Mouse (Mus musculus): Measurements from ENCODE around the gene Akr1b3.
A peak's percentile ranks its signal among the peaks of the same experiment; 100 is the strongest.

The Akr1b3 gene

DNA sequence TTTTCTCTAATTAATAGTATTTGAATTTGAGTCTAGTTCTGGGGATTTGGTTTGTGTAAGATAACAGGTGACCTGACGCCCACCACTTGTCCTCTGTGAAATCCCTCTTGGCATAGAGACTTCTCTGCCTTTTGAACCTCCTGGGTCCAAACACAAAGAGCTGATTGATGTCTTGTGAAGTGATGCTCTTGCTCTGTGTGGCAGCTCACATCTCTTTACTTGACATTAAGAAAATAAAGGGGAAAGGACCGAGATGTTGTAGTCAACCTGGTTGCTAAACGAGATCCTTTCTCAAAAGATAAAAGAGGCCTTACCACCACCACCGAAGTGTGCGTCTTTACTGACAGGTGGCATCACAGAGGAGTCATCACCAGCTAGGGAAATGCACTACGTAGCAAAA, 1.4 kb upstream of the Akr1b3 start:
- no peak for DNase-seq

- DNase-seq = peak; percentile 27 to 39
Measured at GRCm38 (mm10) chr6:34318172-34318571, 894 bp upstream of the Akr1b3 start.

DNA sequence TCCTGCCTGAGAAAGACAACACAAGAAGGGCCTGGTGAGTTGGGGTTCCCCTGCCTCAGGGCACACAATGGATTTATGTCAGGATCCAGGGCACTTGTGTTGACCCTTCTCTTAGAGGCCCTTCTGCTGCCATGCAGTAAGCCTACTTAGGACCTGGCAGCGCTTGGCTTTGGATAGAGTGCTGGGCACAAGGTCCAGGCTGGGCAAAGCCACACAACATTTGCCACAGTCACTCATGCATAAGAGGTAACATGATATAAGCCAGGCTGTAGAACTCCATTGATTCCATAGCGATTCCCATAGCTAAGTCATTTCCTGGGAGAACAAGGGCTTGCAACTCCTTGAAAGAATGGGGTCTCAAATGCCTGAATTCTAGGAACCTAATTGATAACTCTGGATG, 3.4 kb downstream of the Akr1b3 start:
- DNase-seq = no peak

- peak in 1 of 2 experiments; percentile 23 for DNase-seq
Measured at GRCm38 (mm10) chr6:34313386-34313785, 3.9 kb downstream of the Akr1b3 start.

- no peak for DNase-seq
Measured at GRCm38 (mm10) chr6:34310023-34310595, 7.2 kb downstream of the Akr1b3 start.

- DNase-seq = peak; percentile 21 to 42
Measured at GRCm38 (mm10) chr6:34309526-34309925, 7.8 kb downstream of the Akr1b3 start.

DNA sequence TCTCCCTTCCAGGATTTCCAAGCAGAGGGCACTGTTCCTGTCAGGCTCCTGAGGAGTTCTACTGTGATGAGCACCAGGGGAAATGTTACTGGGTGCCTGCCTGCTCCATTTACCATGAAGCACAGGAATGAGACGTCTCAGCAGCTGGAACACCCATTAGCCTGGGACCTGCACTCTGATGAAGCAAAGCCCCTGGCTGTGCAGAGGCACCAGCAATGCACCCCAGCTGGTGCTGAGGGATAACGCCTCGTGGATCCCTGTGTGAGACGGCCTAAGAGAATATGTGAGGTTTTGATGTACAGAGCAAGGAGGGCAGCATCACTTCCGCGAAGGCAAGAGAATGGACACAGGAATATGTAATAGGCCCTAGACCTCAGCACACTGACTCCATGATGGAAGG, 10.5 kb downstream of the Akr1b3 start:
- no peak for DNase-seq

DNA sequence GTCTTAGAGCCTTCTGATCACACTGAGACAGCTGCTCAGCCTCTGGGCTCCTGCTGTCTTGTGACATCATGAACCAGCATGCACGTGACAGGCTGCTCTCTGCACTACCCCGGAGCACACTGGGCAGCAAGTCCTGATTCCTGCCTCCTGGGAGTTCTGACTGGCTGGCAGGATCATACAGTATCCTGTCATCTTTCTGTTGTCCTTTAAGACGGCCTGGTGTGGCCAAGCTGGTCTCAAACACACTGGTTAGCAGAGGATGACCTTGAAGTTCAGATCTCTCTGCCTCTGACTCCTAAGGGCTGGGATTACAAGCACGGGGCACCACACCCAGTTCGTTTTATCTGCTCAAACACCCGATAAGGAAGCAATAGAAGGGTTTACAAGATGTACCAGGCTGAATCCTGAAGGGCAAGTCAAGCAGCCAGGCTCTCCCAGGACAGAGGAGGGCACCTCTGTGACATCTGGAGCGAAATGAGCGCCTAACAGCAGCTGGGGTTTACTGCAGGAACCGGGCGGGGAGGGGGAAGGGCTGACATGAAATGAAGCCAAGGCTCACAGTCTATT, 12.5 kb downstream of the Akr1b3 start:
- DNase-seq = peak; percentile 20 to 33

GRCm38 (mm10) chr6:34297055-34297454, 20.2 kb downstream of the Akr1b3 start:
- no peak for DNase-seq

DNA sequence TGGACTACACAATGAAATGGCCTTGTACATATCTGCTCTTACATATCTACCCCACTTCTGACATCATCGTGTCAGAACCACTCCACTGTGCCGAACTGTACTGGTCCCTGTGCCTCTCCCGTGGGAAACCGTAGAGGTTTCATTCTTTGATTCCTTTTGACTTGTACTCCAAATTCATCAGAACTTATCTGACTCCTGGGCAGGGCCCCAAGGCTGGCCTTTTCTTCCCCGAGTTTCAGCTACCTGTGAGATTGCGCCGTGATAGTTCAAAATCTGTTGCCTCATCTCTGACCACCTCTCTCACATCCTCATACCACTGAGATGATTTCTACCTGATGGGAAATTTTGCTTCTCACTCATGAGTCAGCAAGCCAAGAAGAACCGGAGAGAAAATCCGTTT, 21.8 kb downstream of the Akr1b3 start:
- no peak for DNase-seq

DNA sequence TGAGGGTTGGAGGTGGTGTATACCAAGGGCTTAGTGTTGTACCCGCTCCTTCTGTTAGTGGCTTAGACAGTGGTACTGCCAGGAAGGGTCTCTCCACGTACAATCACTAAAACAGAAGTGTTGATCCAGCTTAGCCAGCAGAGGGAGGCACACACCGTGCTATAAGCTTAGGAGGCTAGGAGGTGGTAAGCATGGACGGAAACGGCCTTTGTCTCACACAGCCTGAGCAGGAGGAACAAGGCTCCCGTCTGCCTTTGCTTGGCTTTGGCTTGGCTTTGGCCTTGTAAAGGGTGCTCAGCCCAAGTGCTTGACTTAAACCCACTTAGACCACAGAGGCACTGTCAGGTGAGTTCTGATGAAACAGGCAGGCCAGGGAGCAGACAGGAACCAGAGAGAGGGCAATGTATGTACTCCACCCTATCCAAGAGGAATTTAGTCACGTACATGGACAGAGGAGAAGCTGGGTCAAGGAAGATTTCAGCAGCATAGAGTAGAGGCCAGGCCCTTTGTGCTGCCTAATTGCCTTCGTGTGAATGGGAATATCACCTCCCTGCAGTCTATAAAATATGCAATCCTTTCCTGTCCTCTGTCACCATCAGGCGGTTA, 24.3 kb downstream of the Akr1b3 start:
- peak; percentile 68 to 73 for DNase-seq

DNA sequence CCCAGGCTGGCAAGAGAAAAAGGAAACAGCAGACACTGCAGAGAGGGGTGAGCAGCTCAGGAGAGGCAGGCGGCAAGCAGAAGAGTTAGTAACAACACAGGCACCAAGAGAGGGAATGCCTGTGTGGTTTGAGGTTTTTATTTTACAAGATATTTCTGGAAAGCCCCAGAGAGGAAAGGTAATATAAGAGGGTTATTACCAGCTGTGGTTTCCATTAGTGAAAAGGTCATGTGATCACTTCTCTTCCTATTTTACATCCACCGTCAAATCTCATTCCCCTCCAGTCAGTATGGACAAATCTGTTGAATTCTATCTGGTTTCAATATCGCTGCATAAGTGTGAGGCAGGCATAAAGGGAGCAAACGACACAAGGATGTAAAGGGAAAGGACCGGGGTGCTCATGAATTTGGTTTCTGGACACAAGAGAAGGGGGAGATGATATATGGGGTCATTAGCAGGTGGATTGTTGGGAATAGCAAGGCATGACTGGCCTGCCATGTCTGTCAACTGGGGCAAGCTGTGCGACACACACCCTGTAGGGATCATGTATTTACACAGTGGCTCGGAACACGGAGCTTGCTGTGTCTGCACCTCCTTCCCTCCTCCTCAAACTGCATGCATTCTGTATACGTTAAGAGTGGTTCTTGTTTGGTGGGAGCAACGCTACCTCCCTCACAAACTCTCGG, 24.9 kb downstream of the Akr1b3 start:
- no peak for DNase-seq

GRCm38 (mm10) chr6:34290681-34291080, 26.6 kb downstream of the Akr1b3 start:
- no peak for DNase-seq

- DNase-seq = no peak
Measured at GRCm38 (mm10) chr6:34290091-34290490, 27.2 kb downstream of the Akr1b3 start.

DNA sequence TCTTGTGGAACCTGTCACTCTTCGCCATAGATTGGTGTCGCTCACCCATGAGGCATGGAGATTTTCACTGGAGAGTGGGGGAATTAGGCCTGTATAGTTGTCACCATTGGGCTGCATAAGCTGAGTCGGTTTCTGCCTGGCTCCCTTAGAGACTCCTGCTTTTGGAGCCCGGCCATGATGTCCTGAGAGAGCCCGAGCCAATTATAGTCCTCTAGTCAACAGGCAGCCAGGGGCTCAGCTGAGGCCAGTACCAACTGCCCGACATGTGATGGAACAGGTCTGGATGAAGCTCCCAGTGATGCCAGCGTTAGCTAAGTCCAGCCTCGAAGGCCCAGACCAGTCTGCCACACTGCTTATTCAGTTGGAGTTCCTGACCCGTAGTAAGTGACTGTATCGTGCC, 29.2 kb downstream of the Akr1b3 start:
- DNase-seq = no peak

DNA sequence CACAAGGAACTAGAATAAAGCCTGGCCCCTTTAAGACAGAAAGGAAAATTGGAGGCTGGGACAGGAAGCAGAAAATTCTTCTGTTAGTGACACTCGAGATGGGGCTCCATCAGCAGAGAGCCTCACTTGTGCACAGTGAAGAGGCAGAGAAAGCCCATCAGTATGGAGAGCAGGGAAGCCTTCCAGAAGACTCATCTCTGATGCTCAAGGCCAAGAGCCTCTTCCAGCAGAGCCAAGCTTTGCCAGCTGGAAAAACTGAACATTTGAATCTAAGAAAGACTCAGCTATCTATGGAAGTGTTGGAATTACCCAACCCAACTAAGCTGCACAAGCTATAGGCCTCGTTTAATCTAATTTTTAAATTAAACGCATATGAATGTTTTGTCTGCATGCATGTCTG, 30.4 kb downstream of the Akr1b3 start:
- DNase-seq = no peak

DNA sequence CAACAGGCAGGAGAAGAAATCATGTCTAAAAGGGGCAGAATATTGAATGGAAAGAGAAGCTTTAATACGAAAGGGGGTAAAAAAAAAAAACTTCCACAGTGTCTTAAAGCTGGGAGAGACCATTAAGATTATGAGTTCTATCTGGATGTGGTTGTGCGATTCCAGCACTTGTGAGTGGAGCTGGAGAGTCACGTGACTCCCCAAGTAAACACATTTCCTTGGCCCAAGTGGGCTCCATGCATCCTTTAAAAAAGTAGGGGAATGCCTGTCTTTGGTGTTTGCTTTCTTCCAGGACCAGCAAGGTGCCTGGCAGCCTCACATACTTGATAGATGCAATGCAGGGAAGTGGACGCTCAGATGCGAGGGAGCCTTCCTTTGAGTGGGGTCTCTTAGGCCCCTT, 38.9 kb downstream of the Akr1b3 start:
- no peak for DNase-seq

DNA sequence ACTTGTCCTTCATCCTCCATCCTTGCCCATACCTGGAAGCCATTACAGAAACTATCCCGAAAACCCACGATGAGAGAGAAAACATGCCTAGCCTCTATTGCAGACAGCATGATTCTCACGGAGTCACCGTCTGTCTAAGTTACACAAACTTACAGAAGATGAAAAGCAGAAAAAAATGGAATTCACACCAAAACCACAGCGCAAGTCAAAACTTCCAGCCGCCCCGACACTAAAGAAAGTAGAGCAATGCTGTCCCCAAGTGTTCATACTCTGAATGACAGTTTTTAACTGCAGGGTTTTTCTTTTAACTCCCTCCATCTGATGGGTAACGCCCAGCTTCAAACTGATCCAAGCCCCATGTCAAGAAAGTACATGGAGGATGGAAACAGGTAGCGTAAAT, 39.6 kb downstream of the Akr1b3 start:
- DNase-seq = peak in 1 of 2 experiments; percentile 44

GRCm38 (mm10) chr6:34274346-34274745, 42.9 kb downstream of the Akr1b3 start:
- peak; percentile 31 to 39 for DNase-seq

DNA sequence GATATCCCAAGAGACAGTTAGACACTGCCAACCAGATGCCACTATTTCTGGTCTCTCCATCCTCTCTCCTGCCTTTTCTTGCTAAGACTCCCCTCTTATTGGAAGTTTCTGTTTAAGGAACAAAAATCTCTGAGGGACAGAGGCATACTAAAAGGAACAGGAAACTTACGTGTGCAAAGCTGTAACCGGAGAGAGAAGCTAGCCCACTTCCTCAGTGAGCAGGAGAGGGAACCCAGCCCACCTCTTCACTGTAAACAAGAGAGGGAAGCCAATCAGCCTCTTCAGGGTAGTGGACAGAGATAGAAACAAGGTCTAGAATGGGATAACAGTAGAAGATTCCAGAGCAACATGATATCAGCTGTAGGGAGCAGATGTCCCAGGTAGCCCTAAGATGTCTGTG, 44.2 kb downstream of the Akr1b3 start:
- DNase-seq = no peak

DNA sequence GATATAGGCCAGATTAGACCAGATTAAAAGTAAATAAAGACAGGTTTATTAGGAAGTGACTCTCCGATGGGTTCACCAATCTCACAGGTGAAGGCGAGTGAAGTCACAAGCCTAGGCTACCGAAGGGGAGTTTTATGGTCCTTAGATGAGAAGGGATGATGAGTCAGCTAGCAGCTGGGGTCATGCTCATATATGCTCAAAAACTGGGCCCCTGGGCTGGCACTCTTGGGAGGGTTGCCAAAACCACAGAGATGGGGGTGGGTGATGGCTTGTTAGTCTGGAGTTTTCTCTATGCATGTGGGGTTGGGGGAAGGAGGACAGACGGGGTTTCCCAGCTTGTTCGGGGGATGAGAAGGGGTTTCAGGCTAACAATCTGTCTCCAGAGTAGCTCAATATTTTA, 44.8 kb downstream of the Akr1b3 start:
- DNase-seq = no peak

GRCm38 (mm10) chr6:34270717-34271116, 46.6 kb downstream of the Akr1b3 start:
- DNase-seq = no peak

DNA sequence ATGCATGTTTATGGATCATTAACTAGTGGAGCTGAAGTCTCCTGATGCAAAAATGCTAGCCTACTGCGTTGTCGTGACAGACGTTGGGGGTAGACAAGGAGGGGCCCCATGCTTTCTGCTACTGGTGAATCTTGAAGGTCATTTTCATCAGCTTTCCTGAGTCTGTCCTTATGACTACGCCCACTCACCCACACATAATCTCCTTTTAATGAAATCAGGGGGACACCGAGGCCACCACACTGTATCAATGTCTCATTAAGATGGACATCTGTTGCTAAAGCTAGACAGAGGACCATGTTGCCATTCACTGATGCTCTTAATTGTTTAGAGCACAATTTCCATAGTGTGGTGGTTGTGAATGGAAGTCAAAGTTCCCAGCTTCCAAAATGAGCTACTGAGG, 58.7 kb downstream of the Akr1b3 start:
- DNase-seq = no peak
